Mouse (Mus musculus) G1E (cell line): Measurements from ENCODE around the gene Sytl3.
"Not testable (repeated sequence)": the region's sequence is repeated elsewhere in the genome, so short reads cannot be mapped to it uniquely, and the experiment has no call there.

Source experiments
- CTCF ChIP-seq: IDR thresholded peaks from 2 replicates; pipeline ENCODE4 v1.5.1; 2012; ENCODE audit warnings: low read depth, low read length, inconsistent platforms, mixed read lengths
- GATA1 ChIP-seq: IDR thresholded peaks from 2 replicates; pipeline ENCODE4 v1.6.1; 2012; ENCODE audit warnings: borderline replicate concordance, low read length, inconsistent platforms, mixed read lengths
- GATA2 ChIP-seq: IDR thresholded peaks from 2 replicates; pipeline ENCODE4 v1.6.1; 2012; ENCODE audit warnings: low read depth, low read length, inconsistent platforms, borderline replicate concordance
- POLR2AphosphoS5 ChIP-seq: IDR thresholded peaks from 2 replicates; pipeline ENCODE4 v1.6.1; 2012; ENCODE audit warnings: low read depth, low read length, inconsistent platforms; ENCODE audit not compliant: insufficient replicate concordance
- TAL1 ChIP-seq: conservative IDR thresholded peaks from 2 replicates; pipeline ENCODE4 v1.6.1; 2012; ENCODE audit warnings: low read depth, low read length, inconsistent platforms, mixed read lengths

GRCm38 (mm10) chr17:6697224-6697775, 38.4 kb downstream of the Sytl3 start:
- 0 out of 2 replicates have a peak, but pooled peaks have one; percentile 13 for TF ChIP-seq CTCF
- not testable (repeated sequence) for TF ChIP-seq TAL1, GATA1, POLR2AphosphoS5, GATA2
